Mouse (Mus musculus): ENCODE measurements around the gene Zan. TPM values are rescaled to one million over a fixed set of nuclear protein-coding genes. Genes with fewer than 3 reads are reported as not detected.
"Not testable (repeated sequence)": the region's sequence is repeated elsewhere in the genome, so short reads cannot be mapped to it uniquely, and the experiment has no call there.

Zan gene
- polyA plus RNA-seq, 1 experiment: 0.20 TPM

- peak; percentile 86 for DNase-seq (ENCODE audit: low read depth)
These were observed 25.1 kb upstream of the Zan start, which contains the start of gene Pop7 for GRCm38 (mm10) chr5:137501709-137502666. Pop7 (minus strand) TSS chr5:137502518.

- no peak for DNase-seq (ENCODE audit: low read depth)
These were observed 23.3 kb upstream of the Zan start for GRCm38 (mm10) chr5:137500186-137500585.

GRCm38 (mm10) chr5:137493831-137494230, 17.0 kb upstream of the Zan start:
- DNase-seq (ENCODE audit: low read depth): no peak

GRCm38 (mm10) chr5:137491559-137491958, 14.7 kb upstream of the Zan start:
- no peak for DNase-seq (ENCODE audit: low read depth)

GRCm38 (mm10) chr5:137487616-137488015, 10.8 kb upstream of the Zan start:
- DNase-seq (ENCODE audit: low read depth): no peak

GRCm38 (mm10) chr5:137485851-137486155, 8.9 kb upstream of the Zan start:
- DNase-seq (ENCODE audit: low read depth): no peak

- DNase-seq (ENCODE audit: low read depth): no peak
These were observed 8.4 kb upstream of the Zan start for GRCm38 (mm10) chr5:137485071-137485850.

- DNase-seq (ENCODE audit: low read depth): no peak
These were observed 5.0 kb upstream of the Zan start for GRCm38 (mm10) chr5:137481897-137482296.

- DNase-seq (ENCODE audit: low read depth): no peak
These were observed 4.3 kb upstream of the Zan start for GRCm38 (mm10) chr5:137481138-137481537.

GRCm38 (mm10) chr5:137474351-137474750, 2.5 kb downstream of the Zan start:
- no peak for DNase-seq (ENCODE audit: low read depth)

- DNase-seq (ENCODE audit: low read depth): no peak
These were observed 4.5 kb downstream of the Zan start for GRCm38 (mm10) chr5:137472252-137472904.

GRCm38 (mm10) chr5:137466946-137467345, 9.9 kb downstream of the Zan start:
- DNase-seq (ENCODE audit: low read depth): no peak

- no peak for DNase-seq (ENCODE audit: low read depth)
These were observed 11.8 kb downstream of the Zan start for GRCm38 (mm10) chr5:137465049-137465448.

- no peak for DNase-seq (ENCODE audit: low read depth)
These were observed 20.8 kb downstream of the Zan start for GRCm38 (mm10) chr5:137455866-137456591.

GRCm38 (mm10) chr5:137455206-137455605, 21.7 kb downstream of the Zan start:
- DNase-seq (ENCODE audit: low read depth): no peak

GRCm38 (mm10) chr5:137445536-137445935, 31.3 kb downstream of the Zan start:
- no peak for DNase-seq (ENCODE audit: low read depth)

GRCm38 (mm10) chr5:137440216-137440855, 36.5 kb downstream of the Zan start:
- no peak for DNase-seq (ENCODE audit: low read depth)

- no peak for DNase-seq (ENCODE audit: low read depth)
These were observed 43.0 kb downstream of the Zan start for GRCm38 (mm10) chr5:137433889-137434288.

- DNase-seq (ENCODE audit: low read depth): not testable (repeated sequence)
These were observed 46.5 kb downstream of the Zan start for GRCm38 (mm10) chr5:137430402-137430801.

- no peak for DNase-seq (ENCODE audit: low read depth)
These were observed 51.2 kb downstream of the Zan start for GRCm38 (mm10) chr5:137425648-137426047.

- no peak for DNase-seq (ENCODE audit: low read depth)
These were observed 57.0 kb downstream of the Zan start for GRCm38 (mm10) chr5:137419841-137420240.

Measured in gonadal fat pad, adult 2 months (tissue).